Mouse (Mus musculus): ENCODE results near the gene Atp6v1g2. TPM values are rescaled to one million over a fixed set of nuclear protein-coding genes. Genes with fewer than 3 reads are reported as not detected.

The Atp6v1g2 gene
- polyA plus RNA-seq, 1 experiment from 2014 or later = 10.6 TPM

GRCm38 (mm10) chr17:35258492-35259478 is 25.3 kb downstream of the Atp6v1g2 start:
- Histone ChIP-seq H3K4me2 (0 out of 2 replicates have a peak overlapping the region, but pooled peaks have one; percentile 66), H3K4me3 (no peak overlapping the region), H3K27me3 (replicated peaks) (peaks cover 48% of the 10 kb centered on the region), H3K4me1 (peaks cover 8% of the 10 kb centered on the region; the same call in 1 of the 2 replicates), H3K9me3 (no peaks in the 10 kb centered on the region), H3K27ac (replicated peaks) (no peak overlapping the region), H3K9ac (no peak overlapping the region), H3K36me3 (peaks cover 7% of the 10 kb centered on the region)
- WGBS = 50% methylated on average over 13 of the region's 14 CpGs
- no peak for ATAC-seq (ENCODE audit: extremely low read depth, insufficient number of reproducible peaks, low FRiP score, low TSS enrichment)

GRCm38 (mm10) chr17:35259621-35260020 is 26.2 kb downstream of the Atp6v1g2 start:
- no peak overlapping the region for H3K27ac ChIP-seq (replicated peaks)
- no peak overlapping the region for H3K4me3 ChIP-seq
- no peaks in the 10 kb centered on the region for H3K9me3 ChIP-seq
- peaks cover 12% of the 10 kb centered on the region; the same call in 1 of the 2 replicates for H3K4me1 ChIP-seq
- no peak overlapping the region for H3K4me2 ChIP-seq
- no peak overlapping the region for H3K9ac ChIP-seq
- no peak for ATAC-seq (ENCODE audit: extremely low read depth, insufficient number of reproducible peaks, low FRiP score, low TSS enrichment)
- WGBS = 74% methylated on average over 4 of the region's 4 CpGs
- peaks cover 56% of the 10 kb centered on the region for H3K27me3 ChIP-seq (replicated peaks)
- H3K36me3 ChIP-seq = no peaks in the 10 kb centered on the region

- H3K27me3 ChIP-seq (replicated peaks) = peaks cover 76% of the 10 kb centered on the region
These were observed 28.2 kb downstream of the Atp6v1g2 start for GRCm38 (mm10) chr17:35261651-35262050.

GRCm38 (mm10) chr17:35262664-35263522 is 29.4 kb downstream of the Atp6v1g2 start, which contains the start of gene H2-D1:
Gene H2-D1, plus strand, starts transcription at chr17:35262730.
- peaks cover 86% of the 10 kb centered on the region for H3K27me3 ChIP-seq (replicated peaks)

More at GRCm38 (mm10) chr17:35261651-35262050, 28.2 kb downstream of the Atp6v1g2 start:
- ATAC-seq (ENCODE audit: extremely low read depth, insufficient number of reproducible peaks, low FRiP score, low TSS enrichment) = no peak
- Histone ChIP-seq H3K4me2 (no peak overlapping the region), H3K9me3 (no peaks in the 10 kb centered on the region), H3K4me3 (no peak overlapping the region), H3K9ac (no peak overlapping the region), H3K4me1 (peaks cover 12% of the 10 kb centered on the region; the same call in 1 of the 2 replicates), H3K36me3 (no peaks in the 10 kb centered on the region), H3K27ac (replicated peaks) (no peak overlapping the region)
- WGBS = 60% methylated on average over 13 of the region's 13 CpGs

GRCm38 (mm10) chr17:35263523-35263883 is 30.0 kb downstream of the Atp6v1g2 start:
- no peaks in the 10 kb centered on the region for H3K9me3 ChIP-seq
- ATAC-seq (ENCODE audit: extremely low read depth, insufficient number of reproducible peaks, low FRiP score, low TSS enrichment) = no peak
- no peaks in the 10 kb centered on the region for H3K36me3 ChIP-seq
- H3K4me1 ChIP-seq = peaks cover 7% of the 10 kb centered on the region; the same call in 1 of the 2 replicates
- H3K4me3 ChIP-seq = peak overlapping the region; percentile 74
- peaks cover 91% of the 10 kb centered on the region for H3K27me3 ChIP-seq (replicated peaks)
- WGBS = 2% methylated on average over 27 of the region's 31 CpGs
- peak overlapping the region; percentile 80 for H3K9ac ChIP-seq
- H3K4me2 ChIP-seq = peak overlapping the region; percentile 100
- no peak overlapping the region for H3K27ac ChIP-seq (replicated peaks)

More at GRCm38 (mm10) chr17:35262664-35263522, 29.4 kb downstream of the Atp6v1g2 start, which contains the start of gene H2-D1:
- Histone ChIP-seq H3K4me1 (peaks cover 9% of the 10 kb centered on the region; the same call in 1 of the 2 replicates), H3K9me3 (no peaks in the 10 kb centered on the region), H3K4me3 (peak within 1 kb of the TSS; percentile 74), H3K9ac (peak within 1 kb of the TSS; percentile 80), H3K27ac (replicated peaks) (no peak within 1 kb of the TSS), H3K36me3 (no peaks in the 10 kb centered on the region), H3K4me2 (peak within 1 kb of the TSS; percentile 100)
- WGBS = 1% methylated on average over 73 of the region's 73 CpGs
- ATAC-seq (ENCODE audit: extremely low read depth, insufficient number of reproducible peaks, low FRiP score, low TSS enrichment) = peak; percentile 74; the same call in 1 of the 2 replicates

- no peak for ATAC-seq (ENCODE audit: extremely low read depth, insufficient number of reproducible peaks, low FRiP score, low TSS enrichment)
- Histone ChIP-seq H3K27ac (replicated peaks) (no peak overlapping the region), H3K27me3 (replicated peaks) (peaks cover 65% of the 10 kb centered on the region), H3K4me1 (peaks cover 7% of the 10 kb centered on the region; the same call in 1 of the 2 replicates), H3K4me3 (no peak overlapping the region), H3K4me2 (no peak overlapping the region), H3K9me3 (no peaks in the 10 kb centered on the region), H3K9ac (no peak overlapping the region), H3K36me3 (no peaks in the 10 kb centered on the region)
- 44% methylated on average over 1 of the region's 1 CpGs for WGBS
These were observed 34.1 kb downstream of the Atp6v1g2 start for GRCm38 (mm10) chr17:35267399-35268086.

GRCm38 (mm10) chr17:35269653-35270347 is 36.3 kb downstream of the Atp6v1g2 start:
- H3K4me1 ChIP-seq = no peaks in the 10 kb centered on the region

GRCm38 (mm10) chr17:35272249-35272648 is 38.8 kb downstream of the Atp6v1g2 start:
- WGBS = 56% methylated on average over 3 of the region's 3 CpGs
- no peak for ATAC-seq (ENCODE audit: extremely low read depth, insufficient number of reproducible peaks, low FRiP score, low TSS enrichment)
- Histone ChIP-seq H3K4me3 (no peak overlapping the region), H3K9me3 (no peaks in the 10 kb centered on the region), H3K4me1 (no peaks in the 10 kb centered on the region), H3K9ac (no peak overlapping the region), H3K4me2 (no peak overlapping the region), H3K27ac (replicated peaks) (no peak overlapping the region), H3K36me3 (no peaks in the 10 kb centered on the region), H3K27me3 (replicated peaks) (peaks cover 50% of the 10 kb centered on the region)

More at GRCm38 (mm10) chr17:35269653-35270347, 36.3 kb downstream of the Atp6v1g2 start:
- no peak overlapping the region for H3K4me2 ChIP-seq
- H3K27me3 ChIP-seq (replicated peaks) = peaks cover 49% of the 10 kb centered on the region
- H3K4me3 ChIP-seq = no peak overlapping the region
- no peaks in the 10 kb centered on the region for H3K36me3 ChIP-seq
- no peaks in the 10 kb centered on the region for H3K9me3 ChIP-seq
- WGBS = 24% methylated on average over 3 of the region's 3 CpGs
- H3K9ac ChIP-seq = no peak overlapping the region
- no peak overlapping the region for H3K27ac ChIP-seq (replicated peaks)
- ATAC-seq (ENCODE audit: extremely low read depth, insufficient number of reproducible peaks, low FRiP score, low TSS enrichment) = peak; percentile 11; the same call in 1 of the 2 replicates

GRCm38 (mm10) chr17:35274770-35275169 is 41.3 kb downstream of the Atp6v1g2 start:
- H3K27ac ChIP-seq (replicated peaks) = no peak overlapping the region
- no peak overlapping the region for H3K4me2 ChIP-seq
- no peak for ATAC-seq (ENCODE audit: extremely low read depth, insufficient number of reproducible peaks, low FRiP score, low TSS enrichment)
- no peaks in the 10 kb centered on the region for H3K4me1 ChIP-seq
- H3K4me3 ChIP-seq = no peak overlapping the region
- WGBS = 2% methylated on average over 11 of the region's 11 CpGs
- H3K36me3 ChIP-seq = no peaks in the 10 kb centered on the region
- no peak overlapping the region; the same call in 1 of the 2 replicates for H3K9ac ChIP-seq
- H3K27me3 ChIP-seq (replicated peaks) = peaks cover 52% of the 10 kb centered on the region
- H3K9me3 ChIP-seq = no peaks in the 10 kb centered on the region

- no peak overlapping the region for H3K9ac ChIP-seq
- no peaks in the 10 kb centered on the region for H3K4me1 ChIP-seq
- no peak overlapping the region for H3K27ac ChIP-seq (replicated peaks)
- H3K9me3 ChIP-seq = no peaks in the 10 kb centered on the region
- peaks cover 57% of the 10 kb centered on the region for H3K27me3 ChIP-seq (replicated peaks)
- 18% methylated on average over 13 of the region's 13 CpGs for WGBS
- no peak overlapping the region for H3K4me3 ChIP-seq
- no peak overlapping the region for H3K4me2 ChIP-seq
- H3K36me3 ChIP-seq = no peaks in the 10 kb centered on the region
- no peak for ATAC-seq (ENCODE audit: extremely low read depth, insufficient number of reproducible peaks, low FRiP score, low TSS enrichment)
These were observed 42.9 kb downstream of the Atp6v1g2 start for GRCm38 (mm10) chr17:35276304-35276864.
